Mouse (Mus musculus): ENCODE measurements around the gene Per3.

DNA sequence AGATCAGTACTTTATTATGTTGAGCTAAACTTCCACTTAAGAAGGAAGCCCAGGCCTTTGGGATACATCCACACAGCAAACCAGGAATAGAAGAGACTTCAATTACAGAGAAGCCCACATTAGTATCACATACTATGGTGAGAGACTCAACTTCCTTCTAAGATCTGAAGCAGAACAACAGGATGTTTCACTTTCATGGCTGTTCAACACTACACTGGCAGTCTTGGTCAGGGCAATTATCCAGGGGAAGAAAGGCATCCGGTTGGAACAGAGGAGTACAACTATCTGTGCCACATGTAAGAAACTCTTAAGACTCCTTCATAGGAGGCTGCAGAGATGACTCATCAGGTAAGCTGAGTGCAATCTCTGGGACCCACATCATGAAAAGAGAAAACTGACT lies 6.7 kb upstream of the Per3 start:
- TF ChIP-seq CTCF (IDR thresholded peaks at IDR 0.05; ENCODE audit: insufficient read depth, low read depth, low read length) (no peak), POLR2A (IDR thresholded peaks at IDR 0.05; ENCODE audit: insufficient read depth, low read depth, low read length) (no peak)

Data from olfactory bulb, adult 2 months (tissue).